ENCODE assay signal across 9 mouse cellular contexts in the genomic region with DNA sequence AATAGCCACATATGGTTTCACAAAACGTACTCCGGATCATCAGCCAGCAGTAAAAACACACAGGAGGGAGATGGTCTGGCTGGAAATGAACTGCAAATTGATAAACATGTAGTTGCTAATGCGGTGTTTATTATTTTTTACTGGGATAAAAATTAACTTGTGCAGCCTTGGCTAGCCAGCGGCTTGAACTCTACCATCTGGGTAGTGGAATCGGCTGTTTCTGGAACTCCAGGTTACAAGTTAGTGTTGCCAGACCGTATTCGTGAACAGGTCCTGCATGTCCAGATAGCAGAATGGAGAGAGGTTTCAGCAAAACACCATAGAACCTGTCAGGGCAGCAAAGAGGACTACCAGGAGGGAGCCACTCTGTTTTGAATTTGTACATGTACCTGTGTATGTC.
A peak's percentile ranks its signal among the peaks of the same experiment; 100 is the strongest.
DNase-seq lines count a peak whose midpoint lies in the region; ATAC-seq lines count a peak whose summit lies in the region.
"Had no signal": no experiment of that assay in that cellular context is flagged by ENCODE, and none has a peak within 500 bp of the region (broad histone marks: within the 10 kb centered on the region; RNA-seq: fewer than 3 reads in every experiment).

No protein-coding gene starts in this region.

- H3K27me3 ChIP-seq in heart, embryonic 11.5 days (ENCODE audit: control insufficient read depth, insufficient read depth, low read length): no peaks in the 10 kb centered on the region
- no peaks in the 10 kb centered on the region for H3K27me3 ChIP-seq in embryonic facial prominence, embryonic 10.5 days (replicated peaks; ENCODE audit: low read depth, poor library complexity, severe bottlenecking)
- no peaks in the 10 kb centered on the region for H3K27me3 ChIP-seq in midbrain, embryonic 12.5 days

- ATAC-seq in heart, embryonic 11.5 days (replicated peaks; ENCODE audit: insufficient number of reproducible peaks, low FRiP score, low TSS enrichment): no peak
- ATAC-seq in midbrain, embryonic 12.5 days (ENCODE audit: low FRiP score, low read depth): no peak
- no peak for ATAC-seq in megakaryocyte-erythroid progenitor cell, adult 5-6 weeks (replicated peaks; ENCODE audit: low FRiP score, low TSS enrichment, poor library complexity, severe bottlenecking)

- WGBS in heart, embryonic 11.5 days (ENCODE audit: insufficient replicate concordance): 75% methylated on average over 7 of the region's 7 CpGs
- 74% methylated on average over 7 of the region's 7 CpGs for WGBS in embryonic facial prominence, embryonic 10.5 days
- WGBS in midbrain, embryonic 12.5 days: 84% methylated on average over 7 of the region's 7 CpGs

- no peaks in the 10 kb centered on the region for H3K9me3 ChIP-seq in heart, embryonic 11.5 days (replicated peaks; ENCODE audit: control insufficient read depth, low read length)
- H3K9me3 ChIP-seq in embryonic facial prominence, embryonic 10.5 days: no peaks in the 10 kb centered on the region
- H3K9me3 ChIP-seq in midbrain, embryonic 12.5 days: no peaks in the 10 kb centered on the region

- no peaks in the 10 kb centered on the region for H3K36me3 ChIP-seq in heart, embryonic 11.5 days (ENCODE audit: control insufficient read depth, insufficient read depth, low read length)
- no peaks in the 10 kb centered on the region for H3K36me3 ChIP-seq in embryonic facial prominence, embryonic 10.5 days (replicated peaks)
- H3K36me3 ChIP-seq in midbrain, embryonic 12.5 days: no peaks in the 10 kb centered on the region

- H3K4me1 ChIP-seq in heart, embryonic 11.5 days (ENCODE audit: control insufficient read depth, insufficient read depth, low read length): peaks cover 35% of the 10 kb centered on the region
- peaks cover 70% of the 10 kb centered on the region for H3K4me1 ChIP-seq in embryonic facial prominence, embryonic 10.5 days
- H3K4me1 ChIP-seq in midbrain, embryonic 12.5 days: peaks cover 27% of the 10 kb centered on the region

- DNase-seq in heart, adult 8-10 months (ENCODE audit: low spot score): no peak
- DNase-seq in embryonic facial prominence, embryonic 10.5 days (ENCODE audit: low spot score): no peak
- peak; percentile 79 for DNase-seq in kidney, adult 9 months
- DNase-seq in left cerebral cortex, postnatal 25 days (ENCODE audit: low spot score in 2 of 2): no peak
- no peak for DNase-seq in lung, postnatal 14 days
- DNase-seq: right cerebral cortex, postnatal 14 days had no signal

- intact Hi-C loops in left cerebral cortex, postnatal 25 days (cut with DNase I): loop anchor here (2.0 to 10.0 kb wide), 4 partner anchors 79 to 321 kb away; no protein-coding TSS in a partner anchor

- no peak overlapping the region for H3K4me2 ChIP-seq in heart, embryonic 11.5 days
- H3K4me2 ChIP-seq in midbrain, embryonic 12.5 days (replicated peaks): no peak overlapping the region

- no peak overlapping the region for H3K4me3 ChIP-seq in heart, embryonic 11.5 days (ENCODE audit: low read depth, low read length)
- no peak overlapping the region for H3K4me3 ChIP-seq in embryonic facial prominence, embryonic 10.5 days
- no peak overlapping the region for H3K4me3 ChIP-seq in midbrain, embryonic 12.5 days

- H3K9ac ChIP-seq in heart, embryonic 11.5 days (ENCODE audit: low read depth, low read length): no peak overlapping the region
- no peak overlapping the region for H3K9ac ChIP-seq in midbrain, embryonic 12.5 days (replicated peaks)

- H3K27ac ChIP-seq in heart, embryonic 11.5 days (ENCODE audit: low read depth, low read length): peak overlapping the region; percentile 97
- peak overlapping the region; percentile 89 for H3K27ac ChIP-seq in embryonic facial prominence, embryonic 10.5 days (replicated peaks)
- H3K27ac ChIP-seq in midbrain, embryonic 12.5 days (replicated peaks): peak overlapping the region; percentile 91
